Mouse (Mus musculus): ENCODE results near the gene Ascc2. TPM values are rescaled to one million over a fixed set of nuclear protein-coding genes. Genes with fewer than 3 reads are reported as not detected.

Ascc2 gene
- total RNA-seq, 2 experiments from 2014 or later = 19.2 to 19.5 TPM

GRCm38 (mm10) chr11:4716530-4717236 lies 79.1 kb downstream of the Ascc2 start:
- DNase-seq (ENCODE audit: low spot score in 2 of 2) = no peak

GRCm38 (mm10) chr11:4718548-4718947 lies 81.0 kb downstream of the Ascc2 start:
- peak in 1 of 2 experiments; percentile 43 for DNase-seq (ENCODE audit: low spot score in 2 of 2)

GRCm38 (mm10) chr11:4719961-4720360 lies 82.4 kb downstream of the Ascc2 start:
- no peak for DNase-seq (ENCODE audit: low spot score in 2 of 2)

- DNase-seq (ENCODE audit: low spot score in 2 of 2) = no peak
These were observed 82.8 kb downstream of the Ascc2 start for GRCm38 (mm10) chr11:4720393-4720792.

GRCm38 (mm10) chr11:4720900-4721580 lies 83.5 kb downstream of the Ascc2 start:
- no peak for DNase-seq (ENCODE audit: low spot score in 2 of 2)

GRCm38 (mm10) chr11:4721728-4722127 lies 84.2 kb downstream of the Ascc2 start:
- no peak for DNase-seq (ENCODE audit: low spot score in 2 of 2)

GRCm38 (mm10) chr11:4729603-4730002 lies 92.1 kb downstream of the Ascc2 start:
- DNase-seq (ENCODE audit: low spot score in 2 of 2) = no peak

- no peak for DNase-seq (ENCODE audit: low spot score in 2 of 2)
These were observed 92.5 kb downstream of the Ascc2 start for GRCm38 (mm10) chr11:4730096-4730495.

- DNase-seq (ENCODE audit: low spot score in 2 of 2) = no peak
These were observed 93.4 kb downstream of the Ascc2 start for GRCm38 (mm10) chr11:4730913-4731312.

GRCm38 (mm10) chr11:4731781-4732180 lies 94.2 kb downstream of the Ascc2 start:
- no peak for DNase-seq (ENCODE audit: low spot score in 2 of 2)

GRCm38 (mm10) chr11:4734179-4734578 lies 96.6 kb downstream of the Ascc2 start:
- DNase-seq (ENCODE audit: low spot score in 2 of 2) = no peak

Other genes with a start within 250 kb of the Ascc2 start
- gene Hormad2, start 196.6 kb upstream of the Ascc2 start, total RNA-seq (2021) = not detected
- gene Mtmr3, start 42.9 kb upstream of the Ascc2 start, total RNA-seq (2021) = 10 to 100 TPM; 70.7 to 71.3 TPM
- not detected for gene Gm11032, start 17.7 kb upstream of the Ascc2 start, total RNA-seq (2021)
- gene Uqcr10, start 66.6 kb downstream of the Ascc2 start, total RNA-seq (2021) = 100 to 1,000 TPM; 347 to 391 TPM
- gene Zmat5, start 66.9 kb downstream of the Ascc2 start, total RNA-seq (2021) = 10 to 100 TPM; 25.3 to 28.5 TPM
- 10 to 100 TPM; 30.7 to 33.7 TPM for gene Cabp7, start 109.0 kb downstream of the Ascc2 start, total RNA-seq (2021)
- gene Nf2, start 211.8 kb downstream of the Ascc2 start, total RNA-seq (2021) = 10 to 100 TPM; 68.1 to 69.3 TPM
- 10 to 100 TPM; 91.6 to 91.8 TPM for gene Nipsnap1, start 236.2 kb downstream of the Ascc2 start, total RNA-seq (2021)